Mouse (Mus musculus) C2C12 (cell line): Measurements from ENCODE around the gene Osmr.

ENCODE experiments used
- CEBPB ChIP-seq: IDR thresholded peaks from one replicate; pipeline ENCODE4 v1.6.1; 2011; ENCODE audit warnings: low read depth, mild to moderate bottlenecking, control low read depth, moderate library complexity
- CTCF ChIP-seq: IDR thresholded peaks from one replicate; pipeline ENCODE4 v1.5.1; 2011; ENCODE audit not compliant: control insufficient read depth, insufficient read depth, insufficient read length
- FOSL1 ChIP-seq: IDR thresholded peaks from one replicate; pipeline ENCODE4 v1.8.0; 2011; ENCODE audit warnings: mild to moderate bottlenecking, low read length; ENCODE audit not compliant: poor library complexity, insufficient read depth, severe bottlenecking
- MAX ChIP-seq: IDR thresholded peaks from one replicate; pipeline ENCODE4 v1.6.1; 2011; ENCODE audit warnings: mild to moderate bottlenecking, control low read depth
- MYOD1 ChIP-seq: IDR thresholded peaks from one replicate; pipeline ENCODE4 v1.6.1; 2011; ENCODE audit warnings: low read depth; ENCODE audit not compliant: control insufficient read depth, insufficient read length
- MYOG ChIP-seq: IDR thresholded peaks from one replicate; pipeline ENCODE4 v1.6.1; 2011; ENCODE audit not compliant: control insufficient read depth, insufficient read length; ENCODE audit errors: extremely low read depth
- USF1 ChIP-seq: IDR thresholded peaks from one replicate; pipeline ENCODE4 v1.6.1; 2011; ENCODE audit warnings: low read depth, mild to moderate bottlenecking, control low read depth, moderate library complexity

GRCm38 (mm10) chr15:6791648-6792047 lies 83.1 kb downstream of the Osmr start:
- TF ChIP-seq MAX (no peak), CTCF (no peak), MYOD1 (no peak), MYOG (no peak), USF1 (no peak), FOSL1 (no peak), CEBPB (no peak)
